Mouse (Mus musculus) embryonic fibroblast, embryonic 13.5 days (primary cell): ENCODE data around the gene Triobp.

Source experiments
- CTCF ChIP-seq: IDR thresholded peaks from 2 replicates; pipeline ENCODE4 v1.5.1; 2011; ENCODE audit warnings: mild to moderate bottlenecking, control low read depth, low read length, moderate library complexity, borderline replicate concordance; ENCODE audit not compliant: insufficient read depth
- POLR2A ChIP-seq: IDR thresholded peaks from 2 replicates; pipeline ENCODE4 v1.6.1; 2011; ENCODE audit warnings: low read depth, mild to moderate bottlenecking, control low read depth, low read length, moderate library complexity

GRCm38 (mm10) chr15:79029519-79030241 is 82.2 kb downstream of the Triobp start:
- TF ChIP-seq CTCF (no peak), POLR2A (no peak)
